Mouse (Mus musculus) embryonic facial prominence, embryonic 14.5 days (tissue): ENCODE measurements around the gene Tbl1xr1. TPM values are rescaled to one million over a fixed set of nuclear protein-coding genes. Genes with fewer than 3 reads are reported as not detected.

ENCODE experiments used
- ATAC-seq: fragments of 200-750 bp; cut with Nextera tagmentation; 2 replicates; pipeline ENCODE4 v1.8.0; 2017; ENCODE audit warnings: low read depth, moderate number of reproducible peaks, moderate TSS enrichment
- DNase-seq: peaks from one replicate; pipeline ENCODE4 v3.0.0-alpha.2; 2015; ENCODE audit warnings: low spot score
- H3K27ac ChIP-seq: fragments of 300-500 bp; sonication (generic); replicated peaks from 2 replicates; pipeline ENCODE4 v1.5.1; 2014; ENCODE audit warnings: low read depth, mild to moderate bottlenecking, low read length, moderate library complexity
- H3K27me3 ChIP-seq: fragments of 300-500 bp; sonication (generic); replicated peaks from 2 replicates; pipeline ENCODE4 v1.6.1; 2014; ENCODE audit warnings: low read length; ENCODE audit not compliant: control insufficient read depth, insufficient read depth
- H3K36me3 ChIP-seq: fragments of 300-500 bp; sonication (generic); 2 replicates; pipeline ENCODE4 v1.6.1; 2014; ENCODE audit warnings: low read length, mixed read lengths; ENCODE audit not compliant: control insufficient read depth, insufficient read depth
- H3K4me1 ChIP-seq: fragments of 300-500 bp; sonication (generic); 2 replicates; pipeline ENCODE4 v1.6.1; 2014; ENCODE audit warnings: antibody characterized with exemption, low read length; ENCODE audit not compliant: control insufficient read depth, insufficient read depth
- H3K4me2 ChIP-seq: fragments of 300-500 bp; sonication (generic); 2 replicates; pipeline ENCODE4 v1.6.1; 2014; ENCODE audit warnings: low read depth, mild to moderate bottlenecking, low read length, moderate library complexity, mixed read lengths
- H3K4me3 ChIP-seq: fragments of 300-500 bp; sonication (generic); 2 replicates; pipeline ENCODE4 v1.5.1; 2014; ENCODE audit warnings: low read depth, mild to moderate bottlenecking, low read length
- H3K9ac ChIP-seq: fragments of 300-500 bp; sonication (generic); 2 replicates; pipeline ENCODE4 v1.6.1; 2014; ENCODE audit warnings: low read depth, mild to moderate bottlenecking, low read length, moderate library complexity, mixed read lengths
- H3K9me3 ChIP-seq: fragments of 300-500 bp; sonication (generic); 2 replicates; pipeline ENCODE4 v1.6.1; 2016; ENCODE audit warnings: low read length; ENCODE audit not compliant: control insufficient read depth
- WGBS: fragments of 180-500 bp; shearing (Covaris S2); extraction: QIAGEN DNeasy Blood & Tissue Kit; methylation state at CpG from one replicate; pipeline ENCODE4 v1.1.7; 2014; 5-methylcytosine and 5-hydroxymethylcytosine counted together
- polyA plus RNA-seq: library from polyadenylated mRNA; unstranded; fragments of >200 nt; fragmentation: Nextera tagmentation; extraction: Ambion mirVana; gene quantifications from 2 replicates; pipeline ENCODE4 v1.2.1, GENCODE M21; 2014

Gene Tbl1xr1
- polyA plus RNA-seq, 1 experiment from 2014 or later: 20.8 TPM

DNA sequence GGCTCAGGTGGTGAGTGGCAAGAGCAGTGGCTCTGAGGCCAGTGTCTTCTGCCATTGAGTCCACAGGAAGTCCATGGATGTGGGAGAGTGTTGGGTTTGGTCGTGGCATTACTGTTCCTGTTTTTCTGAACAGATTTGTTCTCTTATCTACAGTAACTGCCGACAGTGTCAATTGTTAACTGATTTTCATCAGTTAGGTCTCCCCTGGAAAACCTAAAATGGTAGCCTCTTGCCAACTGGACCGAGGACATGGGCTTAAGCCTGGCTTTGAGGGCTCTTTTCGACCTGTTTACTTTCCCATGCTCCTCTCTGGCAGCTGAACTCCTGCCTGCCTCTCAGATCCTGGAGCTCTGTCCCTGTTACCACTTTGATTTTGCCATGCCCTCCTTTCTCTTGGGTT is 5.4 kb downstream of the Tbl1xr1 start:
- peaks cover 33% of the 10 kb centered on the region for H3K4me1 ChIP-seq
- no peak overlapping the region for H3K4me3 ChIP-seq
- DNase-seq (no peak), ATAC-seq (no peak)
- H3K27ac ChIP-seq: no peak overlapping the region
- no peak overlapping the region for H3K4me2 ChIP-seq
- no peaks in the 10 kb centered on the region for H3K27me3 ChIP-seq
- H3K36me3 ChIP-seq: 0 out of 2 replicates have a peak, but pooled peaks cover 5% of the 10 kb centered on the region
- 84% methylated on average over 4 of the region's 4 CpGs for WGBS
- H3K9me3 ChIP-seq: no peaks in the 10 kb centered on the region
- H3K9ac ChIP-seq: no peak overlapping the region

DNA sequence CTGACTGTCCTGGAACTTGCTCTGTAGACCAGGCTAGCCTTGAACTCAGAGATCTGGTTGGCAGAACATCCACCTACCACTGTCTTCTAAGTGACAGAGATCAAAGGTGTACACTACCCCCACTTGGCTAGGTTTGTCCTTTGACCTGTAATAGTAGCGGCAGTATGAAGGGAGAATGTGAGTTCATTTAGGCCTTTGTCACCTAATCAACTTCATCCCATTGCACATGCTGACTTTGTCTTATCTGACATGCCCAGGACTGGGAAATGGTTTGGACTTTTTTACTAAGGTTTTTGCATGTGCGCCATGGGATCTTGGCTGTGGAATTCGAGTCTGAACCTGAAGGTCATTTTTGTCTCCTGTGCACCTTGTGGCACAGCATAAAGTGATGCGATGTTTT is 6.4 kb downstream of the Tbl1xr1 start:
- WGBS: 90% methylated on average over 4 of the region's 4 CpGs
- Histone ChIP-seq H3K36me3 (0 out of 2 replicates have a peak, but pooled peaks cover 5% of the 10 kb centered on the region), H3K4me2 (no peak overlapping the region), H3K27ac (no peak overlapping the region), H3K9me3 (no peaks in the 10 kb centered on the region), H3K4me1 (peaks cover 33% of the 10 kb centered on the region), H3K9ac (no peak overlapping the region), H3K4me3 (no peak overlapping the region), H3K27me3 (no peaks in the 10 kb centered on the region)
- no peak for DNase-seq
- ATAC-seq: no peak

DNA sequence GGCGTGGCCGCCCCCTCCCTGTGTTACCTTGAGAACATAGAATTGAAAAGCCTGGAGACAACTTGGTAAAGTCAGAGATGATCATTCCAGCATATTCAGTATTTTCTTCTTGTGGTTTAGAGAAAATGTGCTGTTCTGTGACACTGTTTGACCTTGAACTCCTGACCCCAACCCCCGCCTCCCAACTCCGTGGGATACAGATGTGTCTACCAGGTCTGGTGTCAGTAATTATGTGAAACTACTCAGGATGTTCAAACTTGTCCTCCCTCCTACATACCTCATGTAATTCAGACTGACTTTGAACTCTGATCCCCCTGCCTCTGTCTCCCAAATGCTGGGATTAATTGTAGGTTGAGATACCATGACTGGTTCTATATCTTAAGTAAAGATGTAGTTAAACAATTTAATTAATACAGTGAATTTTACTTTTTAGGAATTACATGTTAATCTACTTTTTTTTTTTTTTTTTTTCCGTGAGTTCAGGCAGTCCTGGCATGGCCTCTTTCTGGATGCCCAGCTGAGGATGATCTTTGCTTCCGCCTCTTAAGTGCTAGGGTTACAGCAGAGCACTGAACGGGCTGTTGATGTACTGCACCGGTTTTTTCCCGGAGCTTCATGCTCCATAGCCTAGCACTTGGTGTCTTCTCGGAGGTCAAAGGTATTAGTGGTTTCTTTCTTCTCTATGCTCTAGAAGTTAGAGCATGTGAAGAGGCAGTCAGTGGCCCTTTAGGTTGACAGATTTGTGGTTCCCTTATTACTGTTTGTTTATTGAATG is 8.0 kb downstream of the Tbl1xr1 start:
- ATAC-seq (no peak), DNase-seq (no peak)
- Histone ChIP-seq H3K4me2 (no peak overlapping the region), H3K4me1 (peaks cover 20% of the 10 kb centered on the region), H3K9ac (no peak overlapping the region), H3K27ac (no peak overlapping the region), H3K4me3 (no peak overlapping the region), H3K36me3 (0 out of 2 replicates have a peak, but pooled peaks cover 2% of the 10 kb centered on the region), H3K27me3 (no peaks in the 10 kb centered on the region), H3K9me3 (no peaks in the 10 kb centered on the region)
- WGBS: 75% methylated on average over 10 of the region's 10 CpGs

DNA sequence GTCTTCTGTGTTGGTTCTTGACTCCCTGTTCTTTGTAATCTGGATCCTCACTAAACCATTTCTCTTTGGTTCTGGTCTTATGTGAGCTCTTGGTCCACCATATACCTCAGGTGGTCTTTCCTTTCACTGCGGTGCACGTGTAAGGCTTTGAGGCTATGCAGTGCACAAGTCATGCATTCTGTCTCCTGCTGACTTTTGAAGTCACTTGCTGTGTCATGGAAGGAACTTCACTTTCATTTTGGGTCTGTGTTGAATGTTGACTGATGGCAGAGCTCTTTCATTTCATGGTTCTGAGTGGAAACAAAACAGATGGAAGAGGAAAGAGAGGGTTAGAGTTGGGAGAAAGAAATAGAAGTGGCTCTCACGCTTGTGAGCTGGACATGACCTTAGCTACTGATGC is 13.4 kb downstream of the Tbl1xr1 start:
- Histone ChIP-seq H3K4me3 (no peak overlapping the region), H3K27me3 (no peaks in the 10 kb centered on the region), H3K4me1 (peaks cover 25% of the 10 kb centered on the region), H3K9ac (no peak overlapping the region), H3K36me3 (no peaks in the 10 kb centered on the region), H3K9me3 (no peaks in the 10 kb centered on the region), H3K27ac (0 out of 2 replicates have a peak overlapping the region, but pooled peaks have one; percentile 28), H3K4me2 (no peak overlapping the region)
- DNase-seq (no peak), ATAC-seq (no peak)
- WGBS: 67% methylated on average over 3 of the region's 3 CpGs

DNA sequence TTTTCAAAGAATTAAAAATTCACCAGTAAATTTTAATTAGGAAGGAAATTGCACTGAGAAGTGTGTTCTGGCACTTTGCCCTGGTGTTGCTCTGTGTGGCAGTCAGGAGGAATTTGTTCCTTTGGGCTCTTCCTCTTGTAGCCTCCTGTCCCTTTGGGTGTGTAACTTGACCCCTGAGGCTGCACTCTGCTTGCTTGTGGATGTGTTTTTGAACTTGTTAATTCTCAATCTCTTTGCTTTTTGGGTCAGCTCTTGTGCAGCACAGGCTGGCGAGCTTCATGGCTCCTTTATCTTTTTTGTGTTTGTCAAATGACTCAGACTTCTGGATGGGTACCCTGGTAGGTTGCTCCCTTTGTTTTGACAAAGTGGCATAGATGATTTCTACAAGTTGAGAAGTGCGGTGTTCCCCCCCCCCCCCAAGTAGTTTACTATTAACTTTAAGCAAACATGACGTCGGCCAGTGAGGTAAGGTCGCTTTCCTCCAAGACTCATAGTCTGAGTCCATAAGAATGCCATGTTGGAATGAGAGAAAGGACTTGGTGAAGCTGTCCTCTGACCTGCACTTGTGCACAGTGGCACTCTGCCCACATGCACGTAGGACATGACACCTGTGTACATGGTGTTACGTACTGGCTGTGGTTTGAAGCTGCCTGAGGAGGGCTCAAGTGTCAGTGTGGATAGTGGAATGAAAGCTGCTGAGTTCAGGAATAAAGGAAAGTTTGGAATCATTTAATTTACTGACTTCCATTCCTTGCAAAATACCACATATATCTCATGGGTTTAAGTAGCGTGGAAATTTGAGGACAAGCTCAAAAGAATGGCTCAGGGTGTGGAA is 14.2 kb downstream of the Tbl1xr1 start:
- Histone ChIP-seq H3K36me3 (no peaks in the 10 kb centered on the region), H3K4me2 (no peak overlapping the region), H3K9ac (no peak overlapping the region), H3K9me3 (no peaks in the 10 kb centered on the region), H3K4me3 (no peak overlapping the region), H3K27ac (no peak overlapping the region), H3K27me3 (no peaks in the 10 kb centered on the region), H3K4me1 (peaks cover 25% of the 10 kb centered on the region)
- ATAC-seq (peak; percentile 67; the same call in 1 of the 2 replicates), DNase-seq (peak; percentile 55)
- 54% methylated on average over 8 of the region's 8 CpGs for WGBS

DNA sequence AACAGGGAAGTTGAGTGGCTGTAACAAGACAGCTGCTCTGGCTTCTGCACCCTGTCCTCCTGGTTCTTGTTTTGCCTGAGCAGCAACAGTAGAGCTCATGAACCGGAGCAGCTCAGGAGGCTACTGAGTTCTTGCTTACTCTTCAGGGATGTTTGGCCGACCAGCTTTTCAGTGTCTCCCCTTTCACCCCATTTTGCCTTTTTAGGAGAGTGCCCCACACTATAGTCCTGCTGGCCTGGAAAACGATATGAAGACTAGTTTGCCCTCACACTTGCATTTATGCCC is 14.8 kb downstream of the Tbl1xr1 start:
- WGBS: 51% methylated on average over 3 of the region's 3 CpGs
- H3K4me1 ChIP-seq: peaks cover 25% of the 10 kb centered on the region
- no peak for DNase-seq
- no peak overlapping the region for H3K9ac ChIP-seq
- H3K36me3 ChIP-seq: no peaks in the 10 kb centered on the region
- H3K4me3 ChIP-seq: no peak overlapping the region
- ATAC-seq: no peak; the same call in 1 of the 2 replicates
- H3K4me2 ChIP-seq: no peak overlapping the region
- no peaks in the 10 kb centered on the region for H3K27me3 ChIP-seq
- H3K9me3 ChIP-seq: no peaks in the 10 kb centered on the region
- no peak overlapping the region for H3K27ac ChIP-seq

DNA sequence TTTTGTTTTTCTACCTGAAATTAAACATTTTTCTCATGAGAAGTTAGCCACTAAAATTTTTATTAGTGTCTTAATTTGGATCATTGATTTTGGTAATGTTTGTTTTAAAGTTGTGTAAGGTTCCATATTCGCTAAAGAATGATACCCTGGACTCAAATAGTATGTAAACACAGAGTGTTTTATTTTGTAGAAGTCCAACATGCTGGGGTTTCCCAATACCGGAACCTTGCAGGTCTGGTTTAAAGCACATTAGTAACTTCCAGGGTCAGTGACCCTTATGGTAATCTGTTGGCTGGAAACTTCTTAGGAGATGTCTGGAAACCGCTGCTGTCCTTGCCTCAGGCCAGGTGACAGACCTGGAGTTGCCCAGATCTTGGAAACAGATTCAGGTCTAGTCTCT is 15.2 kb downstream of the Tbl1xr1 start:
- ATAC-seq: no peak
- 79% methylated on average over 3 of the region's 3 CpGs for WGBS

DNA sequence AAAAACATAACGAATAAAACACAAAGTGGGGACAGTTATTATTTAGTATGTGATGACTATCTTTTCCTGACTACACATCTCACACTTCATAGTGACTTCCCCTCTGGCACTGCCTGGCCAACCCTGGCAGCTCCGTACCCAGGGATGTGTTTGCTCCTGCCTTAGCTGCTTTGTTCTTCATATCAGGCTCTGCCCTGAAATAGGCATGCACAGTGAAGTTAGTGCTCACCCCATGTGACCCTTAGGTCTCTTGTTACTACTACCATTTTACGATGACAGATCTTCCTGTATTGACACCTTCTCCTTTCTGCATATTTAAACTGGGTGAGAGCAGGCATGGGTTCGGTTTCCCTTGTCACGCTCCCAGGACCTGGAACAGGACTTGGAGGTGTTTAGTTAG is 16.3 kb downstream of the Tbl1xr1 start:
- no peaks in the 10 kb centered on the region for H3K36me3 ChIP-seq
- no peak overlapping the region for H3K9ac ChIP-seq
- ATAC-seq (no peak), DNase-seq (no peak)
- no peak overlapping the region for H3K4me3 ChIP-seq
- H3K9me3 ChIP-seq: no peaks in the 10 kb centered on the region
- H3K4me1 ChIP-seq: peaks cover 25% of the 10 kb centered on the region
- 86% methylated on average over 5 of the region's 5 CpGs for WGBS
- no peak overlapping the region for H3K4me2 ChIP-seq
- no peak overlapping the region for H3K27ac ChIP-seq
- no peaks in the 10 kb centered on the region for H3K27me3 ChIP-seq

More for the DNA sequence above, 15.2 kb downstream of the Tbl1xr1 start:
- Histone ChIP-seq H3K36me3 (no peaks in the 10 kb centered on the region), H3K4me3 (no peak overlapping the region), H3K9ac (no peak overlapping the region), H3K9me3 (no peaks in the 10 kb centered on the region), H3K4me2 (no peak overlapping the region), H3K27me3 (no peaks in the 10 kb centered on the region), H3K4me1 (peaks cover 25% of the 10 kb centered on the region), H3K27ac (no peak overlapping the region)
- DNase-seq: no peak
